Mouse (Mus musculus) liver, adult 2 months (tissue): Measurements from ENCODE around the gene Gm49366.

Experiments used
- CTCF ChIP-seq: fragments of 200-500 bp; IDR thresholded peaks from 2 replicates; pipeline ENCODE4 v1.5.1; 2011; ENCODE audit warnings: low read depth, low read length, control low read depth
- POLR2A ChIP-seq: fragments of 200-500 bp; IDR thresholded peaks from 2 replicates; pipeline ENCODE4 v1.6.1; 2011; ENCODE audit warnings: low read length, control low read depth; ENCODE audit not compliant: insufficient read depth; ENCODE audit errors: extremely low read depth

DNA sequence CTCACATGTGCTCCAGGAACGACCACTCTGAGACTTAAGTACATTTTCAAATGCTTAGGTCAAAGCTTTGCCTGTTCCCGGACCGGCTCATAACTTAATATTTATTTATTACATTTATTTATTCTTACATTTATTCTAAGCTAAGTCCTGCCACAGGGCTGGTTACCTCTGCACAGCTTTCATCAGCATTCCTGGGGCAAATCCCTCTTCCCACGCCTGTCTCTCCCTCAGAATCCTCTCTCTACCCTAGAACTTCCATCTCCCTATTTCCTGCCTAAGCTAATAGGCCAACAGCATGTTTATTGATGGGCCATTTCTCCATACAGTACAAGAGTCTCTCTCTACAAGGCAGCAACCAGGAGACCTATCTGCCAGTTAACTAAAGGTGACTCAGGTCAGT is 29.0 kb downstream of the Gm49366 start:
- TF ChIP-seq CTCF (no peak), POLR2A (no peak)
